Comparison of ENCODE assay signal across 8 mouse cellular contexts in genomic region chr3:95929581-95930470, GRCm38 (mm10). TPM values are rescaled to one million over a fixed set of nuclear protein-coding genes. Genes with fewer than 3 reads are reported as not detected.
DNase-seq lines count a peak whose midpoint lies in the region; ATAC-seq lines count a peak whose summit lies in the region.

No protein-coding gene starts in this region.

- ATAC-seq in intestine, embryonic 15.5 days: peak; percentile 41
- ATAC-seq in neural tube, embryonic 13.5 days (ENCODE audit: low read depth): peak; percentile 64

- H3K4me2 ChIP-seq in intestine, embryonic 15.5 days (replicated peaks): peak overlapping the region; percentile 74
- peak overlapping the region; percentile 75 for H3K4me2 ChIP-seq in neural tube, embryonic 13.5 days

- DNase-seq in layer of hippocampus, postnatal 25 days (ENCODE audit: extremely low spot score in 1 of 2, low spot score in 1 of 2): peak; percentile 19 to 27
- no peak for DNase-seq in layer of hippocampus, adult 11-12 months (ENCODE audit: low spot score)
- DNase-seq in cerebellum, postnatal 10 days: peak; percentile 66 to 67
- peak; percentile 26 for DNase-seq in gastrocnemius, adult 18-20 months (ENCODE audit: low spot score)
- peak; percentile 39 to 41 for DNase-seq in lung, adult 18-20 months
- peak; percentile 66 for DNase-seq in testis, postnatal 14 days (ENCODE audit: low spot score)

- H3K4me1 ChIP-seq in intestine, embryonic 15.5 days (replicated peaks): 0 out of 2 replicates have a peak, but pooled peaks cover 9% of the 10 kb centered on the region
- peaks cover 23% of the 10 kb centered on the region for H3K4me1 ChIP-seq in neural tube, embryonic 13.5 days (replicated peaks)

- no peaks in the 10 kb centered on the region for H3K27me3 ChIP-seq in intestine, embryonic 15.5 days (replicated peaks)
- H3K27me3 ChIP-seq in neural tube, embryonic 13.5 days: no peaks in the 10 kb centered on the region

- peak overlapping the region; percentile 90 for H3K27ac ChIP-seq in intestine, embryonic 15.5 days
- peak overlapping the region; percentile 87 for H3K27ac ChIP-seq in neural tube, embryonic 13.5 days (replicated peaks)

- under 1% methylated on average over 105 of the region's 105 CpGs for WGBS in intestine, embryonic 15.5 days
- WGBS in neural tube, embryonic 13.5 days: under 1% methylated on average over 102 of the region's 105 CpGs

- H3K9ac ChIP-seq in intestine, embryonic 15.5 days: peak overlapping the region; percentile 99
- H3K9ac ChIP-seq in neural tube, embryonic 13.5 days: peak overlapping the region; percentile 88

- H3K36me3 ChIP-seq in intestine, embryonic 15.5 days: peaks cover 15% of the 10 kb centered on the region
- H3K36me3 ChIP-seq in neural tube, embryonic 13.5 days: peaks cover 16% of the 10 kb centered on the region

- H3K4me3 ChIP-seq in intestine, embryonic 15.5 days (replicated peaks): peak overlapping the region; percentile 97
- H3K4me3 ChIP-seq in neural tube, embryonic 13.5 days: peak overlapping the region; percentile 87

- no peaks in the 10 kb centered on the region for H3K9me3 ChIP-seq in intestine, embryonic 15.5 days
- no peaks in the 10 kb centered on the region for H3K9me3 ChIP-seq in neural tube, embryonic 13.5 days

RNA-seq across cellular contexts. Expression of gene Anp32e, which starts 0.8 kb away (rescaled TPM):
- 10 to 100 TPM; 73.8 to 73.9 TPM for total RNA-seq in layer of hippocampus, postnatal 25 days (2021)
- 10 to 100 TPM; 75.9 to 97.2 TPM for total RNA-seq in gastrocnemius, adult 18-20 months (2021)
- polyA plus RNA-seq in intestine, embryonic 15.5 days (2015; fragmentation: Nextera tagmentation; extraction: Ambion mirVana): 149 and 178 TPM in 2 replicates
- 150 and 161 TPM in 2 replicates for polyA plus RNA-seq in neural tube, embryonic 13.5 days (2015; fragmentation: Nextera tagmentation; extraction: Ambion mirVana)

RNA-seq across cellular contexts. Expression of gene Car14, which starts 25.3 kb away (rescaled TPM):
- total RNA-seq in layer of hippocampus, postnatal 25 days (2021): 10 to 100 TPM; 12.7 to 13.4 TPM
- total RNA-seq in gastrocnemius, adult 18-20 months (2021): 10 to 100 TPM; 54.2 to 76.9 TPM
- polyA plus RNA-seq in intestine, embryonic 15.5 days (2015; fragmentation: Nextera tagmentation; extraction: Ambion mirVana): 1.5 and 1.9 TPM in 2 replicates
- 1.4 and 2.7 TPM in 2 replicates for polyA plus RNA-seq in neural tube, embryonic 13.5 days (2015; fragmentation: Nextera tagmentation; extraction: Ambion mirVana)

RNA-seq across cellular contexts. Expression of gene Aph1a, which starts 36.1 kb away (rescaled TPM):
- total RNA-seq in layer of hippocampus, postnatal 25 days (2021): 10 to 100 TPM; 71.6 to 76.2 TPM
- total RNA-seq in gastrocnemius, adult 18-20 months (2021): 10 to 100 TPM; 41.0 to 50.4 TPM
- 38.3 and 38.8 TPM in 2 replicates for polyA plus RNA-seq in intestine, embryonic 15.5 days (2015; fragmentation: Nextera tagmentation; extraction: Ambion mirVana)
- 27.3 and 33.3 TPM in 2 replicates for polyA plus RNA-seq in neural tube, embryonic 13.5 days (2015; fragmentation: Nextera tagmentation; extraction: Ambion mirVana)

RNA-seq across cellular contexts. Expression of gene BC028528, which starts 38.0 kb away (rescaled TPM):
- total RNA-seq in layer of hippocampus, postnatal 25 days (2021): 1 to 10 TPM; 4.2 to 6.5 TPM
- total RNA-seq in gastrocnemius, adult 18-20 months (2021): 1 to 10 TPM; 1.7 to 2.2 TPM
- 21.3 and 22.9 TPM in 2 replicates for polyA plus RNA-seq in intestine, embryonic 15.5 days (2015; fragmentation: Nextera tagmentation; extraction: Ambion mirVana)
- polyA plus RNA-seq in neural tube, embryonic 13.5 days (2015; fragmentation: Nextera tagmentation; extraction: Ambion mirVana): 21.9 and 24.1 TPM in 2 replicates

RNA-seq across cellular contexts. Expression of gene Ciart, which starts 47.8 kb away (rescaled TPM):
- 10 to 100 TPM in 1 of 2 experiments, 1 to 10 TPM in 1; 9.4 to 11.5 TPM for total RNA-seq in layer of hippocampus, postnatal 25 days (2021)
- total RNA-seq in gastrocnemius, adult 18-20 months (2021): 1 to 10 TPM; 3.5 to 6.3 TPM
- 5.6 and 5.8 TPM in 2 replicates for polyA plus RNA-seq in intestine, embryonic 15.5 days (2015; fragmentation: Nextera tagmentation; extraction: Ambion mirVana)
- 3.9 and 5.1 TPM in 2 replicates for polyA plus RNA-seq in neural tube, embryonic 13.5 days (2015; fragmentation: Nextera tagmentation; extraction: Ambion mirVana)
